Mouse (Mus musculus) heart, postnatal 0 days (tissue): ENCODE data around the gene Ece1.

Experiments used
- CTCF ChIP-seq: IDR thresholded peaks from 2 replicates; pipeline ENCODE4 v1.5.1; 2016; ENCODE audit warnings: antibody characterized with exemption, control low read depth, low read depth
- EP300 ChIP-seq: IDR thresholded peaks from 2 replicates; pipeline ENCODE4 v1.6.1; 2016; ENCODE audit warnings: antibody characterized with exemption, low read depth

DNA sequence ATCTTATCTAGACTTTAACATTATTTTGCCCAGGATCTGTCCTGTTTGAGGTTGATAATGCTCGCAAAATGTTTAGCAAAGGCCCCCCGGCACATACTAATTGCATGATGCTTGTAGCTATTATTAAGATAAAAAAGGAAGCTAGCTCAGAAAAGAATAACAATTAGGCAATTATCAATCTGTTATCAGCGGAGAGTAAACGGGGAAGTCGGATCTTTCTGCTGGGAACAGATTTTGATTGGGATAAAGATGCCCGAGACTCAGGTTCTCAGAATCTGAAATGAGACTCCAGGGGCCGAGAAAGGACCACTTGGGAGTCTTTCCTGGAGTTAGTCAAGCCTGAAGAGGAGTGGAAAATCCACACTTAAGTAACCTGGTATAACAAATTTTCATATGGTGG is 129.2 kb downstream of the Ece1 start:
- TF ChIP-seq CTCF (no peak), EP300 (no peak)
